Mouse (Mus musculus): ENCODE results near the gene Stard5. TPM values are rescaled to one million over a fixed set of nuclear protein-coding genes. Genes with fewer than 3 reads are reported as not detected.

Stard5 gene
- polyA plus RNA-seq, 1 experiment from 2014 or later: 13.4 TPM

DNA sequence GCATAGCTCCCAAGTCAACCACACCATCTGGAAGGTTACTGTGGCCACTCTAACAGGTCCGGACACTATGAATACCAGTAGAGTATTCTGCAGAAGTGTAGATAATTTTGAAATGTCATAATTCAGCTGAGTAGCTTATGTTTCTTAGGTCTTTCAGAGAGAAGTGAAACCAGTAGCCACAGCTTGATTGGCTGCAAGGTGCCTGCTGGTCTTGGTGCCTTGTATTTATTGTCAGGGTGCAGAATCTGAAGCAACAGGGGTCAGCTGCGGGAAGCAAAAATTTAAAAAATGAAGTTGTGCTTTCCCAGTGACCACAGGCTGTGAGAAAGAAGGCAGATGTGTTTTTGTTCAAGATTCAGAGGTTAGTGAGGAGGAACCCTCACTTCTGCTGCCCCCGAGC, 15.5 kb upstream of the Stard5 start:
- WGBS: 75% methylated on average over 3 of the region's 3 CpGs
- H3K9ac ChIP-seq (replicated peaks; ENCODE audit: low read depth): no peak overlapping the region
- DNase-seq (ENCODE audit: low spot score) (no peak), ATAC-seq (no peak)
- H3K9me3 ChIP-seq (ENCODE audit: low read length): no peaks in the 10 kb centered on the region
- no peaks in the 10 kb centered on the region for H3K36me3 ChIP-seq (ENCODE audit: insufficient read depth, low read length)
- H3K4me1 ChIP-seq (ENCODE audit: insufficient read depth, low read depth, low read length): no peaks in the 10 kb centered on the region
- TF ChIP-seq EP300 (IDR thresholded peaks at IDR 0.05) (no peak), CTCF (IDR thresholded peaks at IDR 0.05) (no peak)
- H3K4me2 ChIP-seq (replicated peaks; ENCODE audit: low read depth, low read length): no peak overlapping the region
- no peaks in the 10 kb centered on the region for H3K27me3 ChIP-seq (replicated peaks; ENCODE audit: insufficient read depth, low read length)
- H3K4me3 ChIP-seq (ENCODE audit: low read depth, low read length): no peak overlapping the region
- H3K27ac ChIP-seq (ENCODE audit: low read length): no peak overlapping the region

DNA sequence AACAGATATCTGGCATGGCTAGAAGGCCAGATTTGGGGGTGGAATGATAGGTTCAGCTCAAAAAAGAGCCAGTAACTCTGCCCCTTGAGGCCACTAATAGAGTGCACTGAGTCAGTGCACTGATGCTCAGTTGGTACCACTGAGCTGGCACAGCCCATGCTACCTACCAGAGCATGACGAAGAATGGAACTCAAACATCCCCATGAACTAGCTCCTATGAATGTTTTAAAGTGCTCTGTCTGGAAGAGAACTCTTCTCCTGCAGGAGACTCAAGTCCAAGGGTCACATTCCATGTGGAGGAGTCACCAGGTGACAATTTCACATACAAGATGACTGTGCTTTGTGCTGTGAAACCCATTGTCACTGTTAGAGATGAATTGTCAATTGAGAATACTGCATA, 13.1 kb upstream of the Stard5 start:
- Histone ChIP-seq H3K27ac (ENCODE audit: low read length) (no peak overlapping the region), H3K4me1 (ENCODE audit: insufficient read depth, low read depth, low read length) (no peaks in the 10 kb centered on the region), H3K4me3 (ENCODE audit: low read depth, low read length) (no peak overlapping the region), H3K9ac (replicated peaks; ENCODE audit: low read depth) (no peak overlapping the region), H3K27me3 (replicated peaks; ENCODE audit: insufficient read depth, low read length) (no peaks in the 10 kb centered on the region), H3K36me3 (ENCODE audit: insufficient read depth, low read length) (no peaks in the 10 kb centered on the region), H3K9me3 (ENCODE audit: low read length) (no peaks in the 10 kb centered on the region), H3K4me2 (replicated peaks; ENCODE audit: low read depth, low read length) (no peak overlapping the region)
- TF ChIP-seq EP300 (IDR thresholded peaks at IDR 0.05): no peak
- TF ChIP-seq CTCF (IDR thresholded peaks at IDR 0.05): no peak
- 96% methylated on average over 1 of the region's 1 CpGs for WGBS
- no peak for DNase-seq (ENCODE audit: low spot score)
- ATAC-seq: no peak

DNA sequence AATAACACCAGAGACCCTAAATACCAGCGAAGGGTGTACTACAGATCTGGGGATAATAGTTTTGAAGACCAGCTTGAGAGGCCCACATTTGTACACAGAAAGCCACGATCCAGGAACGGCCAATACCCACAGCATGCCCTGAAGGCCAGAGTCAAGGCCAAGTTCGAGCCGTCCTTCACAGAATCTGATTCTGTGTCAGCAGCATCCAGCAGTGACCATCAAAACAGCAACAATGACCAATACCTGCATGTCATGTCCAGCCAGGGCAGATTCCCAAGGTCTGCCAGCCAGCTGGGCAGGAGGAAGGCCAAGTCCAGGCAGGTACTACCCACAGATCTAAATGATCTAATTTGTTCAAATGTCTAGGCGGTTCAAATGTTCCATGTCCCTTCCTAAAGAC, 9.2 kb upstream of the Stard5 start:
- ATAC-seq: no peak
- H3K36me3 ChIP-seq (ENCODE audit: insufficient read depth, low read length): no peaks in the 10 kb centered on the region
- no peak overlapping the region for H3K27ac ChIP-seq (ENCODE audit: low read length)
- no peak for TF ChIP-seq EP300 (IDR thresholded peaks at IDR 0.05)
- TF ChIP-seq CTCF (IDR thresholded peaks at IDR 0.05): no peak
- WGBS: 86% methylated on average over 6 of the region's 6 CpGs
- H3K9ac ChIP-seq (replicated peaks; ENCODE audit: low read depth): no peak overlapping the region
- H3K27me3 ChIP-seq (replicated peaks; ENCODE audit: insufficient read depth, low read length): no peaks in the 10 kb centered on the region
- no peaks in the 10 kb centered on the region for H3K9me3 ChIP-seq (ENCODE audit: low read length)
- no peaks in the 10 kb centered on the region for H3K4me1 ChIP-seq (ENCODE audit: insufficient read depth, low read depth, low read length)
- H3K4me2 ChIP-seq (replicated peaks; ENCODE audit: low read depth, low read length): no peak overlapping the region
- no peak overlapping the region for H3K4me3 ChIP-seq (ENCODE audit: low read depth, low read length)
- DNase-seq (ENCODE audit: low spot score): no peak

DNA sequence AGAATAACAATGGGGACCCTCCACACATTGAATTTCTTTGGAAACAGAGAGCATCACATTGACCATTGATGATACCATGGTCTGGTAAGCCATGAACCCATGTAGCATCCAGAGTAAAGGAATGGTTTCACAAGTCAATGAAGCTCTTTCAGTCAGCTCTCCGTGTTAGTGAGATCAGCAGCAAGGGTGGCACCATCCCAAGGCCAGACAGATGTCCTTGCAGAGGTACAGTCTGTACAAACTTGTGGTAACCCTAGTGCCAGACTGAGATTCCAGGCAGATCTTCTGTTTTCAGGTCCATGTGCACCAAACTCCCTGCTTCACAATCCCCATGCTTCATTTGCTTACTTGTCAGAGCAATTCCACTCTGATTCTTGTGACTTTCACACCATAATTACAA, 7.7 kb upstream of the Stard5 start:
- no peak overlapping the region for H3K4me3 ChIP-seq (ENCODE audit: low read depth, low read length)
- TF ChIP-seq EP300 (IDR thresholded peaks at IDR 0.05) (no peak), CTCF (IDR thresholded peaks at IDR 0.05) (no peak)
- WGBS: 64% methylated on average over 1 of the region's 1 CpGs
- no peaks in the 10 kb centered on the region for H3K27me3 ChIP-seq (replicated peaks; ENCODE audit: insufficient read depth, low read length)
- no peak overlapping the region for H3K4me2 ChIP-seq (replicated peaks; ENCODE audit: low read depth, low read length)
- no peaks in the 10 kb centered on the region for H3K36me3 ChIP-seq (ENCODE audit: insufficient read depth, low read length)
- no peak overlapping the region for H3K27ac ChIP-seq (ENCODE audit: low read length)
- no peaks in the 10 kb centered on the region for H3K4me1 ChIP-seq (ENCODE audit: insufficient read depth, low read depth, low read length)
- no peak overlapping the region for H3K9ac ChIP-seq (replicated peaks; ENCODE audit: low read depth)
- ATAC-seq: no peak
- no peak for DNase-seq (ENCODE audit: low spot score)
- H3K9me3 ChIP-seq (ENCODE audit: low read length): no peaks in the 10 kb centered on the region

DNA sequence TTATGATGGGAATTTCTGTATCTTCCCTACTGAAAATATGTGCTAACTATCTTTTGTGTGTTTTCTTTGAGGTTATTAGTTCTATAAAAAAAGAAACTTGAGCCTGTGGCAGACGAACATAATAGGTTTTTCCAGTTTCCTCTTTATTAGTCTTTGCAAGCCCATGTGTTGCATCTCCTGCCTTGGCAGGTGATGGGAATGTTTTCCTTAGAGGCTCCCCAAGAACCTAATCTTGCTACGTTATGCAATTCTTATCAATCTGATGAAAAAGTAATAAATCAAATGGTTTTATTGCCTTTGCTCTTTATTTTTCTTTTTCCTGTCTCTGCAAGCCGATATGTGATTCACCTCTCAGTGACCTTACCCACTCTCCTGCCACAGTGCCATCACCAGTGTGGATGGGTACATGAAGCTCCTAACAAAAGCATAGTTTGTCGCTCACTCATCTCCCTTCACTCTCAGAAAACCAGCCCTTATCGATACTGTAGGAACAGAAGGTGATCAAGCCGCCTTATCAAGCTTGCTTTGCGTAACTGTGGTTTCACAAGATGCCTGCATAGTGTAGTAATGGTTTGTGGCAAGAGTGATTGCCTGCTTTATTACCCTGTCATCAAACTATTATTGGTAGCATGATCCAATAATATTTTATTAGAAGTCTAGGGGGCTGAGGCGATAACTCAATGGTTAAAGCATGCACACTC, 5.1 kb upstream of the Stard5 start:
- DNase-seq (ENCODE audit: low spot score) (no peak), ATAC-seq (no peak)
- Histone ChIP-seq H3K4me3 (ENCODE audit: low read depth, low read length) (no peak overlapping the region), H3K9me3 (ENCODE audit: low read length) (no peaks in the 10 kb centered on the region), H3K27me3 (replicated peaks; ENCODE audit: insufficient read depth, low read length) (no peaks in the 10 kb centered on the region), H3K36me3 (ENCODE audit: insufficient read depth, low read length) (no peaks in the 10 kb centered on the region), H3K9ac (replicated peaks; ENCODE audit: low read depth) (no peak overlapping the region), H3K27ac (ENCODE audit: low read length) (no peak overlapping the region), H3K4me2 (replicated peaks; ENCODE audit: low read depth, low read length) (no peak overlapping the region), H3K4me1 (ENCODE audit: insufficient read depth, low read depth, low read length) (no peaks in the 10 kb centered on the region)
- 75% methylated on average over 8 of the region's 8 CpGs for WGBS
- TF ChIP-seq CTCF (IDR thresholded peaks at IDR 0.05): no peak
- TF ChIP-seq EP300 (IDR thresholded peaks at IDR 0.05): no peak

DNA sequence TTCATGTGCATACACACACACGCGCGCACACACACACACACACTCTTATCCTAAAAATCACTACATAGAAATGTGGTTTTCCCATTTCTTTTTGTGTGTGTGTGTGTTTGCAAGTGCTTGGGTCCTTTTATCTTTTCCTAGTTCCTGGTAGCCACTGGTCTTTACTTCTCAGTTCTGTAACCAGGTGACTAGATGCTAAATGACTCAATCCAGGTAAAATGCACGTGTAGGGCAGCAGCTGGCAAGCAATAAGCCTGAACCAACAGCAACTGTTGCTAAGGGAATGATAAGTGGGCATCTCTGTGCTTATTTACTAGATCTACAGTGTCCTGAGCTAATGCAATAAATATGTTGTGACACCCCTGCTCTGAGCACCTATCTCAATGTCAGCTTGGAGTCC, 4.4 kb upstream of the Stard5 start:
- Histone ChIP-seq H3K4me1 (ENCODE audit: insufficient read depth, low read depth, low read length) (peaks cover under 1% of the 10 kb centered on the region; the same call in 1 of the 2 replicates), H3K9ac (replicated peaks; ENCODE audit: low read depth) (no peak overlapping the region), H3K36me3 (ENCODE audit: insufficient read depth, low read length) (no peaks in the 10 kb centered on the region), H3K27me3 (replicated peaks; ENCODE audit: insufficient read depth, low read length) (no peaks in the 10 kb centered on the region), H3K9me3 (ENCODE audit: low read length) (no peaks in the 10 kb centered on the region), H3K27ac (ENCODE audit: low read length) (no peak overlapping the region), H3K4me2 (replicated peaks; ENCODE audit: low read depth, low read length) (no peak overlapping the region), H3K4me3 (ENCODE audit: low read depth, low read length) (no peak overlapping the region)
- no peak for DNase-seq (ENCODE audit: low spot score)
- TF ChIP-seq CTCF (IDR thresholded peaks at IDR 0.05): no peak
- ATAC-seq: no peak
- WGBS: 81% methylated on average over 4 of the region's 4 CpGs

Data from lung, postnatal 0 days (tissue).